Mouse (Mus musculus): Measurements from ENCODE around the gene Borcs7. TPM values are rescaled to one million over a fixed set of nuclear protein-coding genes. Genes with fewer than 3 reads are reported as not detected.

Borcs7 gene
- polyA plus RNA-seq, 1 experiment from 2014 or later = 19.7 TPM

- Histone ChIP-seq H3K4me2 (replicated peaks; ENCODE audit: low read depth, low read length) (no peak overlapping the region), H3K9ac (replicated peaks; ENCODE audit: low read depth, low read length) (no peak overlapping the region), H3K4me3 (ENCODE audit: low read depth, low read length) (no peak overlapping the region), H3K9me3 (ENCODE audit: control insufficient read depth, low read depth, low read length) (no peaks in the 10 kb centered on the region), H3K4me1 (ENCODE audit: control insufficient read depth, insufficient read depth, low read length) (no peaks in the 10 kb centered on the region), H3K27me3 (ENCODE audit: control insufficient read depth, insufficient read depth, low read length) (no peaks in the 10 kb centered on the region), H3K27ac (ENCODE audit: low read length) (no peak overlapping the region), H3K36me3 (ENCODE audit: control insufficient read depth, insufficient read depth, low read length) (peaks cover 5% of the 10 kb centered on the region; the same call in 1 of the 2 replicates)
- ATAC-seq (ENCODE audit: insufficient number of reproducible peaks, insufficient read depth, low FRiP score, low read depth) = no peak
- 95% methylated on average over 8 of the region's 8 CpGs for WGBS
These were observed 6.8 kb downstream of the Borcs7 start for GRCm38 (mm10) chr19:46696482-46696881.

DNA sequence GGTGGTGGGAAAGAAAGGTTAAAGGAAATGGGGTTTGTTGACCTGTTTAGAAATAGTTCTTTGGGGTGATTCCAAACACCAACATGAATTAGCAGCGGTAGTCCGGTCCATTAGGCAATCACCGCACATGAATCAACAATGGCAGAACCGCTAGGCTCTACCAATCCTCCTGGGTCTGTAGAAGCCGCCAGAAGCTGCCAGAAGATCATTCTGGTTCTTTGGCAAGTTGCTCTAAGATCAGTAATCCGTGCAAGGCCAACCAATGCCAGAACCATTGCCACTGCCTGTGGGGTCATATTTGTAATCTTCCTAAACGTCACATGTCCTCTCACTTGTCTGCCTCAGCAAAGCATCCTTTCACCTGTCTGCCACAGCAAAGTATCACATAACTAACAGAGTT lies 7.2 kb downstream of the Borcs7 start:
- Histone ChIP-seq H3K4me2 (replicated peaks; ENCODE audit: low read depth, low read length) (no peak overlapping the region), H3K4me3 (ENCODE audit: low read depth, low read length) (no peak overlapping the region), H3K27me3 (ENCODE audit: control insufficient read depth, insufficient read depth, low read length) (no peaks in the 10 kb centered on the region), H3K9ac (replicated peaks; ENCODE audit: low read depth, low read length) (no peak overlapping the region), H3K4me1 (ENCODE audit: control insufficient read depth, insufficient read depth, low read length) (no peaks in the 10 kb centered on the region), H3K36me3 (ENCODE audit: control insufficient read depth, insufficient read depth, low read length) (peaks cover 5% of the 10 kb centered on the region; the same call in 1 of the 2 replicates), H3K27ac (ENCODE audit: low read length) (no peak overlapping the region), H3K9me3 (ENCODE audit: control insufficient read depth, low read depth, low read length) (no peaks in the 10 kb centered on the region)
- WGBS = 92% methylated on average over 7 of the region's 7 CpGs
- no peak for ATAC-seq (ENCODE audit: insufficient number of reproducible peaks, insufficient read depth, low FRiP score, low read depth)

GRCm38 (mm10) chr19:46697840-46698517 lies 8.3 kb downstream of the Borcs7 start:
- WGBS = 54% methylated on average over 19 of the region's 19 CpGs
- Histone ChIP-seq H3K4me3 (ENCODE audit: low read depth, low read length) (no peak overlapping the region), H3K27me3 (ENCODE audit: control insufficient read depth, insufficient read depth, low read length) (no peaks in the 10 kb centered on the region), H3K9ac (replicated peaks; ENCODE audit: low read depth, low read length) (no peak overlapping the region), H3K9me3 (ENCODE audit: control insufficient read depth, low read depth, low read length) (no peaks in the 10 kb centered on the region), H3K36me3 (ENCODE audit: control insufficient read depth, insufficient read depth, low read length) (peaks cover 5% of the 10 kb centered on the region; the same call in 1 of the 2 replicates), H3K27ac (ENCODE audit: low read length) (no peak overlapping the region), H3K4me1 (ENCODE audit: control insufficient read depth, insufficient read depth, low read length) (no peaks in the 10 kb centered on the region), H3K4me2 (replicated peaks; ENCODE audit: low read depth, low read length) (no peak overlapping the region)
- no peak for ATAC-seq (ENCODE audit: insufficient number of reproducible peaks, insufficient read depth, low FRiP score, low read depth)

DNA sequence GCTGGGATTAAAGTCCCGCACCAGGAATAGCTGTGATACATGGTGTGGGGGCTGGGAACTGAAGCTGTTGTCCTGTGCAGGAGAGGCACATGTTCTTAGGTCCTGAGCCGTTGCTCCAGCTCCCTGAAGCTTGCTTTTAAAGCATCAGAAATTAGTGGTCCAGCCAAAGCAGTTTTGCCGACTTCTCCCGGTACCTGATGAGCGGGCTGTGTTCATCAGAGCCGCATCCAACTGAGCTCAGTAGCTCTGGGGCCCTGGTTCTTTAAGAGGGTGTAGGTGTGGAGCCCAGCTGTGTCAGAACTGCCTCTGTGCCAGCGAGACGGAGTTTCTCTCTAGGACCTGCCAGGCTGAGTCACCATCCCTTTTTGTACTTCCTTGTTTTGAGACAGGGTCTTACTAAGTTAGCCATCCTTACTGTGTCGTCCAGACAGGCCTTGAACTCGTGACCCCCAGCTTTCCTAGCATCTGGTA lies 9.3 kb downstream of the Borcs7 start:
- Histone ChIP-seq H3K36me3 (ENCODE audit: control insufficient read depth, insufficient read depth, low read length) (peaks cover 5% of the 10 kb centered on the region; the same call in 1 of the 2 replicates), H3K4me2 (replicated peaks; ENCODE audit: low read depth, low read length) (no peak overlapping the region), H3K9me3 (ENCODE audit: control insufficient read depth, low read depth, low read length) (no peaks in the 10 kb centered on the region), H3K9ac (replicated peaks; ENCODE audit: low read depth, low read length) (no peak overlapping the region), H3K4me1 (ENCODE audit: control insufficient read depth, insufficient read depth, low read length) (no peaks in the 10 kb centered on the region), H3K27ac (ENCODE audit: low read length) (no peak overlapping the region), H3K4me3 (ENCODE audit: low read depth, low read length) (no peak overlapping the region), H3K27me3 (ENCODE audit: control insufficient read depth, insufficient read depth, low read length) (no peaks in the 10 kb centered on the region)
- ATAC-seq (ENCODE audit: insufficient number of reproducible peaks, insufficient read depth, low FRiP score, low read depth) = no peak
- 69% methylated on average over 10 of the region's 10 CpGs for WGBS

GRCm38 (mm10) chr19:46701156-46701555 lies 11.4 kb downstream of the Borcs7 start:
- H3K4me3 ChIP-seq (ENCODE audit: low read depth, low read length) = no peak overlapping the region
- ATAC-seq (ENCODE audit: insufficient number of reproducible peaks, insufficient read depth, low FRiP score, low read depth) = no peak
- WGBS = 78% methylated on average over 9 of the region's 9 CpGs

DNA sequence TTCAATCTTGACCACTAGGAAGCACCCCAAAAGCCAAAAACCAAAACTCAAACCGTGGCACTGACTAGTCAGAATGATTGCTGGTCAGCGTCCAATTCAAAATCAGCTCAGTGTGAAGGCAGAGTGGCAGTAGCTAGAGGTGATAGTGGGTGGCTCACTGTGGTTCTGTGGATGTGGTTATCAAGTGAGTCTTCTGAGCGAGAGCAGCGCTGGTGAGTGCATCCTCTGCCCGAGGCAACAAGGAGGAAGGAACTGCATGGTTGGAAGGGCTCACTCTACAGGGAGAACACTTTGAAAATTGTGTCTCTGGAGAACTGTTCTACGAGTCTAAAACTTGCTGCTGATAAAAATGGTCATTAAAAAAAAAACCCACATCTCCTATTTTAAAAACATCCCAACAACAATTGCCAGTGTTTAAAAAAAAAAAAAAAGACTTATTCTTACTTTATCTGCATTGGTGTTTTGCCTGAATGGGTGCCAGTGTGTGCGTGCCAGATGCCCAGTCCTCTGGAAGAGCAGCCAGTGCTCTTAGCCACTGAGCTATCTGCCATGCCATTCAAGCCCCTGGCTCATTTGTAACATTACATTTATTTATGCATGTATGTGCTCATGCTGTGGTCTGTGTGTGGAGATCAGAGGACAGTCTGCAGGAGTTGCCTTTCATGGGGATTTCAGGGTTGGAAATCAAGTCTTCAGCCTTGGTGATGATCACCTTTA lies 16.2 kb downstream of the Borcs7 start:
- 67% methylated on average over 7 of the region's 7 CpGs for WGBS
- Histone ChIP-seq H3K9me3 (ENCODE audit: control insufficient read depth, low read depth, low read length) (no peaks in the 10 kb centered on the region), H3K4me3 (ENCODE audit: low read depth, low read length) (no peak overlapping the region), H3K4me1 (ENCODE audit: control insufficient read depth, insufficient read depth, low read length) (peaks cover 9% of the 10 kb centered on the region; the same call in 1 of the 2 replicates), H3K4me2 (replicated peaks; ENCODE audit: low read depth, low read length) (no peak overlapping the region), H3K36me3 (ENCODE audit: control insufficient read depth, insufficient read depth, low read length) (peaks cover 3% of the 10 kb centered on the region; the same call in 1 of the 2 replicates), H3K27ac (ENCODE audit: low read length) (no peak overlapping the region), H3K9ac (replicated peaks; ENCODE audit: low read depth, low read length) (no peak overlapping the region), H3K27me3 (ENCODE audit: control insufficient read depth, insufficient read depth, low read length) (no peaks in the 10 kb centered on the region)
- ATAC-seq (ENCODE audit: insufficient number of reproducible peaks, insufficient read depth, low FRiP score, low read depth) = no peak

More at GRCm38 (mm10) chr19:46701156-46701555, 11.4 kb downstream of the Borcs7 start:
- no peaks in the 10 kb centered on the region for H3K27me3 ChIP-seq (ENCODE audit: control insufficient read depth, insufficient read depth, low read length)
- no peaks in the 10 kb centered on the region for H3K9me3 ChIP-seq (ENCODE audit: control insufficient read depth, low read depth, low read length)
- H3K4me1 ChIP-seq (ENCODE audit: control insufficient read depth, insufficient read depth, low read length) = no peaks in the 10 kb centered on the region
- no peak overlapping the region for H3K27ac ChIP-seq (ENCODE audit: low read length)
- H3K9ac ChIP-seq (replicated peaks; ENCODE audit: low read depth, low read length) = no peak overlapping the region
- no peak overlapping the region for H3K4me2 ChIP-seq (replicated peaks; ENCODE audit: low read depth, low read length)
- H3K36me3 ChIP-seq (ENCODE audit: control insufficient read depth, insufficient read depth, low read length) = peaks cover 5% of the 10 kb centered on the region; the same call in 1 of the 2 replicates

- no peaks in the 10 kb centered on the region for H3K27me3 ChIP-seq (ENCODE audit: control insufficient read depth, insufficient read depth, low read length)
- peak overlapping the region; percentile 31 for H3K4me3 ChIP-seq (ENCODE audit: low read depth, low read length)
- WGBS = 59% methylated on average over 9 of the region's 9 CpGs
- H3K4me1 ChIP-seq (ENCODE audit: control insufficient read depth, insufficient read depth, low read length) = peaks cover 9% of the 10 kb centered on the region; the same call in 1 of the 2 replicates
- ATAC-seq (ENCODE audit: insufficient number of reproducible peaks, insufficient read depth, low FRiP score, low read depth) = no peak
- H3K4me2 ChIP-seq (replicated peaks; ENCODE audit: low read depth, low read length) = peak overlapping the region; percentile 71
- H3K27ac ChIP-seq (ENCODE audit: low read length) = no peak overlapping the region
- no peaks in the 10 kb centered on the region for H3K9me3 ChIP-seq (ENCODE audit: control insufficient read depth, low read depth, low read length)
- no peaks in the 10 kb centered on the region for H3K36me3 ChIP-seq (ENCODE audit: control insufficient read depth, insufficient read depth, low read length)
- no peak overlapping the region for H3K9ac ChIP-seq (replicated peaks; ENCODE audit: low read depth, low read length)
These were observed 17.0 kb downstream of the Borcs7 start for GRCm38 (mm10) chr19:46706540-46707295.

Data from stomach, embryonic 14.5 days (tissue).